Mouse (Mus musculus): ENCODE data around the gene Gm49361.

Gene Gm49361

DNA sequence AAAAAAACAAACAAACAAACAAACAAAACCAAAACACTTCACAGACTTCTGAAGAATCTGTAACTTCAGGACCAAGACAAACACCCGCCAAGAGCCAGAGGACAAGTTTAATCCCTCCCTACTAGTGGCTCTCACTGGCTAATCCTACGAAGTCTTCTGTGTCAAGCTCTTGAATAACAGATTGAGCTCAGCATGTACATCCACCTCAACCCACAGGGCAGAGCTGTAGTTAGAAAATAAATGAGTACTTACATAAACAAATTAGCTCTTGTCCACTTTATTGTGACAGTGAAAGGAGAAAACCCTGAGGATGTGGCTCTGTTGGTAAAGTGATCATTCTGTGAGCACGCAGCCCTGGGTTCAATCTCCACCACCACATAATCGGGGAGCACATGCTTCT lies 124.2 kb downstream of the Gm49361 start:
- peak; percentile 30 for DNase-seq (ENCODE audit: extremely low read depth, low read depth, low spot score)

DNA sequence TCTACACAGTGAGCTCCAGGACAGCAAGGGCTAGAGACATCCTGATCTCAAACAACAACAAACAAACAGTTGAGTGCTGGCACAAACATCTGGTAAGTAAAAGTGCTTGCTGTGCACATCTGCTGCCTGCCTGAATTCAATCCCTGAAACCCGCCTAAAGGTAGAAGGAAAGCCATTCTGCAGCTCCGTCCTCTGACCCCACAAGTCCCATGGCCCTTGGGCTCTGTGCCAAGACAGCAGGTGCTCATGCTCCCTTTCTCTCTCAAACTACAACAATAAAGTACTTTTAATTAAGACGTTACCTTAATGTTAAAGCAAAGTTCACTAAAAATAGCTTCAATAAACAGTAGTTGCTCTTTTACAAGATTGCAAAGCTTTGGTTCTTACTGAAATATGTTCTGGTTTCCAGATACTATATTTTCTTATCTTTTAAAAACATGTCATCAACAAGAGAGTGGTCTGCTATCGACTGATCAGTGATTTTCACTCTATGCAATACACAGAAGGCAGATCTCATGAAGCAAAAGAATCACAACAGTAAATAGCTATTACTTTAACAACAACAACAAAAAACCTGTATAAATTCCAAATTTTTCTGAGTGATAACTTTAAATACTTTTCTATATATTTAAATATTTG lies 125.2 kb downstream of the Gm49361 start:
- no peak for DNase-seq (ENCODE audit: extremely low read depth, low read depth, low spot score)

DNA sequence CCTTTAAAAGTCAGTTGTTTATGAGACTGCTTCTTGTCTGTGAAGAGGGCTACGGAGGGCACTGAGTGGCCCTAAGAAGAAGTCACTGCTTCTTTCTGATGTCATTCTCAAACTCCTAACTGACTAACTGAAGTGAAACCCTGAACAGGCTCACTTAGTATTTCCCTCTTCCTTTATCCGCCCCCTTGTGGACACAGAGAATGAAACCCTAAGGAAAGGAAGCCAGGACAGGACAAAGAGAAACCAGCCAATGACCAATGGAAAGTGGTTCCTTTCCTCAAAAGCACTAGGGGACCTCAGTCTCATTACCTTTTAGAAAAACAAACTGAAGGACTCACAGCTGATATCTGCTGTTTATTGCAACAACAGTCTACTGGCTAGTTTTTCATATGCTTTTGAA lies 126.4 kb downstream of the Gm49361 start:
- DNase-seq (ENCODE audit: extremely low read depth, low read depth, low spot score): no peak

DNA sequence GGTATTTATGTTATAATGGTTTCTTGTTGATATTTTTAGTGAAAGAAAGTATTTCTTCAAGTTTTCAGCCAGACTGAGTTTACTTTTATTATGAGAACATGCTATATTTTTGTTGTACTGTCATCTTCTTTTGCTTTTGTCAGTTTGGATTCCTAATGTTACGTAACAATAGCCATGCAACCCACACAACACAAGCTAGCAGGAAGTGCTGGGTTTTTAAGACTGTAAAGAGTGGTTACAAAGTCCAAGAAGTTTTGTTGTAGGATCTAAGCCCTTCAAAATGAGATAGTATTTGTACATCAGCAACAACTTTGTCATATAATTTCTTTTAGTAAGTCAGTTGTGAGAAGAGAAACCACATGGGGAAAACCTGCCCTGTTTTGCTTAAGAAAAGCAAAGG lies 128.2 kb downstream of the Gm49361 start:
- DNase-seq (ENCODE audit: extremely low read depth, low read depth, low spot score): no peak

DNA sequence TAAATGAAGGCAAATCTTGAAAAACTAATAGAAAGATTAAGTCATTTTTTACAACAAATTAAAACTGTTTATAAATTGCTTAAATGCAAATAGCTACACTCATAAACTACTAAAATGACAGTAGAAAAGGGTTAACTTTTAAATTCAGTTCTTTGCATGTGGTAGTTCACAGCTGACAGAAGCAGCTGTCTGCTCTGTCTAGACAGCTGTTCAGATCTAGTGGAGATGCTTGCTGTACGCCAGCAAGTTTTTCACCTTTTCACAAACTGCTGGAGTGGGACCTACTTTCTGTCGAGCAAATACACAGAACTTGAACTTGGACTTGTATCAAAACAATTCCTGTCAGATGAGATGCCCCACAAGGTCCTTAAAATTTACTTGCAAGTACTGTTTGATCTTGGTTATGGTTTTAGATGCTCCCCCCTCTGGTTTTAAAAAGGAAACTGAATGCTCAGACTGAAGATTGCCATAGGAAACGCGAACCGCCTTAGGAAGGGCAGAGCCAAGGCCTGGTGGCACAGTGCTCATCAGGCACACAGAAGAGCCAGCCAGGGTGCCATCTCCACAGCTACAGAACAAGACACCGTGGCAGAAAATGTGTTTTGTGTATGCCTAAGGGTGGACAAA lies 129.5 kb downstream of the Gm49361 start:
- no peak for DNase-seq (ENCODE audit: extremely low read depth, low read depth, low spot score)

DNA sequence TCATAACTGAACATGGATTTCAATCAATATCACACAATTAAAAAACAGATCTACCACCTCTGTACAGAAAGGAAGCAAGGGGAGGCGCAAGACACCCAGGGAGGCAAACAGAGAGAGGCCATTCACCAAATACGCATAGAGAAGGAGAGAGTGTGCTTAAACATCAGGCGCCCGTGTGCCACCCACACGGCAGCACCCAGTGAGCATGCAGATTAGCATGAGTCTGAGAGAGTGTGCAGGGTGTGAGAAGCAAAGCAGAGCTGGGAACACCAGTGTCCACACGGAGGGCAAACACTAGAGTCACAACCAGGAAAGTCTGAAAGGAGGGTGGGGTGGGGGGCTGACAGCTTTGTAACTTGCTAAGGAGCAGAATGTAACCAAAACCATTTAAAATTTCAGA lies 130.1 kb downstream of the Gm49361 start:
- DNase-seq (ENCODE audit: extremely low read depth, low read depth, low spot score): no peak

DNA sequence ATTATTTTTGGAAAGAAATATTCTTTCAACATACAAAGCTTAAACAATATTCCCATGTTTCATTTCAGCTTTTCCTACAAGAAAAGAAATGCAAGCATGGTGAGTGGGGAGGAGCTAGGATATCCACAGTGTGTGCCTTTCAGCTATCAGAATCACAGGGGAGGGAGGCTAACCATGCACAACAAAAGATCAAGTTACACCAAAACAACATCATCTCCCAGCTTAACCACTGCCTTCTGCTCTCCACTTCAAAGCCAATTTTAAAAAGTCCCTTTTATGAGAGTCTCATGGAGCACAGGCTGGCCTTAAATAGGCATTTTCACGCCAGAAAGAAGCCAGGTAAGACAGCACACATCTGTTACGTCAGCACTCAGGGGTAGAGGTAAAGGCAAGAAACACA lies 134.9 kb downstream of the Gm49361 start:
- no peak for DNase-seq (ENCODE audit: extremely low read depth, low read depth, low spot score)

DNA sequence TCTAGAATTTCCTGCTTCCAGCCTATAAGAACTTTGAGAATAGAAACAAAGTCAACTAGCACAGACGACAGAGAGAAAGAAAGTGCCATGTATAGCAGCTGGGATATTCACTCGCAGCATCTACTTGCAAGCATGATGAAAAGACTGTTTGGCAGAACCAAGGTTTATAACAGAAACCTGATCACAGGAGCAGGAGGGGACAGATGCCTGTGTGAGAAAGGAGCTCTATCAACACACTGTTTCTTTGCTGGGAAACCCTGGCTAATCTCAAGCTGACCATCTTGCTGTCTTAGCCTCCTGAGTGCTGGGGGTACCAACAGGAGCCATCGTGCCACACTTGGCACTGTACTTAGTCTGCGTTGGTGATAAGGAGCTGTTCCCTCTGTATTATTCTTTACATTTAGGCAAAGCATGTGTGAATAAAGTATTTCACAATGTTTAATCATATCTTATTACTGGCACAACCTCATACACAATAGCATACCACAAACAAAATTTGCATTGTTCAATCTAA lies 136.0 kb downstream of the Gm49361 start:
- no peak for DNase-seq (ENCODE audit: extremely low read depth, low read depth, low spot score)

DNA sequence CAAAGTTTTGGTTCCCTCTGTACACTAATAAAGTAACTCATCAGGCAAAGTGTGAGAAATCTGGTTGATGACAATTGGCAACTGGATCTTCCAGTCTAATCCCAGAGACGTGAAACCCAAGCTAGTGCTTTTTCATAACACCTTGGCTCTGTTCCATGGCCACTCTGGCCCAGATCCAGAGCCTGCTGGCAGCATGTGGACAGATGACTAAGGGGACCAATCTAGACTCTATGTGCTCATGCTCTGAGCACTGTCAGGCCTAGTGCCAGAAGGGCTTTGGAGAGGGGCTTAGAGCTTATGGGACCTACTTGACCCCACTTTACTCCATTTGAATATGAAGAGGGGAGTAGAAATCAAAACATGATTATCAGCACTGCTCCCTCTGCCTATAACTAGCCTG lies 138.4 kb downstream of the Gm49361 start:
- DNase-seq (ENCODE audit: extremely low read depth, low read depth, low spot score): peak; percentile 50

DNA sequence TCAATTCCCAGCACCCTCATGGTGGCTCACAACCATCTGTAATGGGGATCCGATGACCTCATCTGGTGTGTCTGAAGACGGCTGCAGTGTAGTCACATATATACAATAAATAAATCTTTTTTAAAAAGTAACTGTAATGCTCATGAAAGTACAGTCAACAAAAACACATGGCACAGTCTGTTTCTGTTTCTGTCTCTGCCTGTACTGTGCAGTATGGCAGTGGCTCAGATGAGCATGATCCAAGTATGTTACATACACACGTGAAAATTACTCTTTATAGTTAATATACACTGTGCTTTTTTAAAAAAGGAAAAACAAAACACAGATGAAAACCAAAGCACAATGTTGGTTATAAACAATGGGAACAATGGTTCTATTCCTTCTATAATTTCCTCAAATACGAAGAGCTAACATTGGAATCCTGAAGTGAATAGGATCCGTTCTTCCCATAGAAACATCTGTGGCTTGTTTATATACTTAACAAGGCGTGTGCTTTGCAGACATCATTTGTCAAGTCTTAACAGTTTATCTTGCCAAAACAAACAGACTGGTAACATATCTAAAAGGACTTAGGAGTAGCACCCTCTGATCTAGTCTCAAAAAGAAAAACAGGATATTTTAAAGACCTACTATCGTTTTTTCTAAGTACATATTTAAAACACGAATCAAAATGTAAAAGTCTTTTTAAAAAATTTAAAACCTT lies 139.1 kb downstream of the Gm49361 start:
- no peak for DNase-seq (ENCODE audit: extremely low read depth, low read depth, low spot score)

DNA sequence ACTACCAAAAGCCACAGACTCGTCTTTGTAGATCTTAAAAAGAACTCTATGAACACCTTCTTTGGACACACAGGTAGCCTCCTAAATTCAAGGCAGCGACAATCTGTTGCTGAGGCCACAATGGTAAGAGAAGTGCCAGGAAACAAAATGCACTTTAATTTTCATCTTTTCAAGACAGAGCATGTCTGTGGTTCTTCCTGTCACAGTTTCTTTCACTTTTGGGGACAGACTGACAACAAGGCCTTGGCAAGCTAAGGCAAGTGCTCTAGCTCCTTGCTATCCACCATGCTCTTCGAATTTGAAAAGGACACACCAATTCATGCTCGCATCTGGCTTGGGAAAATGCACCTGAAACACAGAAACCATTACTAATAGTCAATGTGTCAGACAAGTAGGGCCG lies 152.6 kb downstream of the Gm49361 start:
- no peak for DNase-seq (ENCODE audit: extremely low read depth, low read depth, low spot score)

Data from fat pad, adult 2 months (tissue).